Comparison of ENCODE assay signal across 8 mouse cellular contexts in genomic region chr4:135946278-135946658, GRCm38 (mm10). TPM values are rescaled to one million over a fixed set of nuclear protein-coding genes. Genes with fewer than 3 reads are reported as not detected.
DNase-seq lines count a peak whose midpoint lies in the region; ATAC-seq and TF ChIP-seq lines count a peak whose summit lies in the region.

Gene Hmgcl (plus strand): TSS chr4:135946448.

- H3K27me3 ChIP-seq in forebrain, embryonic 10.5 days (ENCODE audit: poor library complexity, severe bottlenecking) = no peaks in the 10 kb centered on the region
- no peaks in the 10 kb centered on the region for H3K27me3 ChIP-seq in heart, embryonic 15.5 days
- no peaks in the 10 kb centered on the region for H3K27me3 ChIP-seq in liver, embryonic 14.5 days (ENCODE audit: control insufficient read depth, insufficient read depth, low read length)
- H3K27me3 ChIP-seq in neural tube, embryonic 11.5 days (ENCODE audit: control insufficient read depth, insufficient read depth, low read length) = no peaks in the 10 kb centered on the region
- no peaks in the 10 kb centered on the region for H3K27me3 ChIP-seq in stomach, postnatal 0 days (ENCODE audit: control insufficient read depth, insufficient read depth, low read length)

- no peaks in the 10 kb centered on the region for H3K9me3 ChIP-seq in forebrain, embryonic 10.5 days
- no peaks in the 10 kb centered on the region for H3K9me3 ChIP-seq in heart, embryonic 15.5 days (replicated peaks)
- H3K9me3 ChIP-seq in liver, embryonic 14.5 days (ENCODE audit: control insufficient read depth, low read length) = 0 out of 2 replicates have a peak, but pooled peaks cover under 1% of the 10 kb centered on the region
- H3K9me3 ChIP-seq in neural tube, embryonic 11.5 days (ENCODE audit: control insufficient read depth, low read length) = no peaks in the 10 kb centered on the region
- no peaks in the 10 kb centered on the region for H3K9me3 ChIP-seq in stomach, postnatal 0 days (ENCODE audit: control insufficient read depth, low read length)

- peaks cover 8% of the 10 kb centered on the region for H3K36me3 ChIP-seq in forebrain, embryonic 10.5 days (replicated peaks)
- H3K36me3 ChIP-seq in heart, embryonic 15.5 days = peaks cover 5% of the 10 kb centered on the region
- no peaks in the 10 kb centered on the region for H3K36me3 ChIP-seq in liver, embryonic 14.5 days (replicated peaks; ENCODE audit: control insufficient read depth, insufficient read depth, low read depth)
- H3K36me3 ChIP-seq in neural tube, embryonic 11.5 days (ENCODE audit: control insufficient read depth, insufficient read depth, low read length) = no peaks in the 10 kb centered on the region
- no peaks in the 10 kb centered on the region for H3K36me3 ChIP-seq in stomach, postnatal 0 days (ENCODE audit: control insufficient read depth, insufficient read depth, low read length)

- no peak for TF ChIP-seq CTCF in liver, embryonic 14.5 days (IDR thresholded peaks at IDR 0.05; ENCODE audit: low read depth)
- no peak for TF ChIP-seq CTCF in stomach, postnatal 0 days (IDR thresholded peaks at IDR 0.05; ENCODE audit: low read depth)

- peaks cover 24% of the 10 kb centered on the region for H3K4me1 ChIP-seq in forebrain, embryonic 10.5 days
- peaks cover 32% of the 10 kb centered on the region for H3K4me1 ChIP-seq in heart, embryonic 15.5 days (replicated peaks)
- peaks cover 6 to 14% of the 10 kb centered on the region in 2 experiments for H3K4me1 ChIP-seq in liver, embryonic 14.5 days (replicated peaks; ENCODE audit: control insufficient read depth in 2 of 2, insufficient read depth in 2 of 2, low read length in 1 of 2)
- peaks cover 7% of the 10 kb centered on the region for H3K4me1 ChIP-seq in neural tube, embryonic 11.5 days (ENCODE audit: control insufficient read depth, insufficient read depth, low read length)
- H3K4me1 ChIP-seq in stomach, postnatal 0 days (replicated peaks; ENCODE audit: control insufficient read depth, insufficient read depth) = 0 out of 2 replicates have a peak, but pooled peaks cover 2% of the 10 kb centered on the region

- 0% methylated on average over 23 of the region's 23 CpGs for WGBS in forebrain, embryonic 10.5 days
- under 1% methylated on average over 23 of the region's 23 CpGs for whole genome bisulfite sequencing in heart, embryonic 15.5 days
- under 1% methylated on average over 22 of the region's 23 CpGs for WGBS in liver, embryonic 14.5 days (ENCODE audit: insufficient replicate concordance)
- 0% methylated on average over 23 of the region's 23 CpGs for WGBS in neural tube, embryonic 11.5 days
- 0% methylated on average over 22 of the region's 23 CpGs for WGBS in stomach, postnatal 0 days

- peak within 1 kb of the TSS; percentile 77 for H3K4me3 ChIP-seq in forebrain, embryonic 10.5 days
- H3K4me3 ChIP-seq in heart, embryonic 15.5 days = peak within 1 kb of the TSS; percentile 75
- H3K4me3 ChIP-seq in liver, embryonic 14.5 days (ENCODE audit: insufficient read depth in 1 of 2, low read depth in 2 of 2, low read length in 2 of 2) = peak within 1 kb of the TSS; percentile 88 to 97
- H3K4me3 ChIP-seq in neural tube, embryonic 11.5 days (ENCODE audit: low read depth, low read length) = peak within 1 kb of the TSS; percentile 87
- H3K4me3 ChIP-seq in stomach, postnatal 0 days (ENCODE audit: low read depth, low read length) = peak within 1 kb of the TSS; percentile 82

- H3K9ac ChIP-seq in heart, embryonic 15.5 days = peak within 1 kb of the TSS; percentile 76
- H3K9ac ChIP-seq in liver, embryonic 14.5 days (replicated peaks) = peak within 1 kb of the TSS; percentile 96
- H3K9ac ChIP-seq in neural tube, embryonic 11.5 days (ENCODE audit: low read length) = peak within 1 kb of the TSS; percentile 78
- peak within 1 kb of the TSS; percentile 91 for H3K9ac ChIP-seq in stomach, postnatal 0 days (ENCODE audit: low read length)

- ATAC-seq in CD4-positive, CD25-positive, alpha-beta regulatory T cell, adult 4 months = peak; percentile 98
- ATAC-seq in heart, embryonic 15.5 days (replicated peaks; ENCODE audit: insufficient number of reproducible peaks, insufficient read depth, low FRiP score, low read depth) = peak; percentile 91
- ATAC-seq in liver, embryonic 14.5 days (ENCODE audit: insufficient read depth) = peak; percentile 85
- ATAC-seq in neural tube, embryonic 11.5 days (ENCODE audit: insufficient read depth, low FRiP score, low TSS enrichment) = peak; percentile 90
- peak; percentile 83 for ATAC-seq in stomach, postnatal 0 days (ENCODE audit: low FRiP score, low TSS enrichment)

- peak within 1 kb of the TSS; percentile 84 for H3K27ac ChIP-seq in forebrain, embryonic 10.5 days
- H3K27ac ChIP-seq in heart, embryonic 15.5 days = peak within 1 kb of the TSS; percentile 70
- peak within 1 kb of the TSS; percentile 24 for H3K27ac ChIP-seq in liver, embryonic 14.5 days
- H3K27ac ChIP-seq in neural tube, embryonic 11.5 days (ENCODE audit: low read depth, low read length) = peak within 1 kb of the TSS; percentile 58
- peak within 1 kb of the TSS; percentile 88 for H3K27ac ChIP-seq in stomach, postnatal 0 days (replicated peaks)

- peak within 1 kb of the TSS; percentile 74 for H3K4me2 ChIP-seq in heart, embryonic 15.5 days
- H3K4me2 ChIP-seq in liver, embryonic 14.5 days (ENCODE audit: low read depth) = peak within 1 kb of the TSS; percentile 82
- H3K4me2 ChIP-seq in neural tube, embryonic 11.5 days (ENCODE audit: low read depth) = peak within 1 kb of the TSS; percentile 90
- H3K4me2 ChIP-seq in stomach, postnatal 0 days (replicated peaks; ENCODE audit: low read depth) = peak within 1 kb of the TSS; percentile 80

- DNase-seq in c-Kit-negative CD71-positive TER-119-positive erythroid progenitor cells, embryonic 14.5 days (ENCODE audit: low read depth, low spot score) = peak; percentile 91
- DNase-seq in forebrain, embryonic 10.5 days (ENCODE audit: extremely low spot score, low spot score) = peak; percentile 93
- DNase-seq in kidney, postnatal 25 days = peak; percentile 98
- peak; percentile 82 to 90 (median 86) for DNase-seq in liver, embryonic 14.5 days (ENCODE audit: low read depth in 3 of 3, low spot score in 3 of 3)
- DNase-seq in neural tube, embryonic 11.5 days (ENCODE audit: low spot score) = peak; percentile 94
- peak; percentile 97 for DNase-seq in stomach, postnatal 0 days (ENCODE audit: low spot score)

- TF ChIP-seq EP300 in liver, embryonic 14.5 days (IDR thresholded peaks at IDR 0.05; ENCODE audit: low read depth) = no peak
- TF ChIP-seq EP300 in stomach, postnatal 0 days (optimal IDR thresholded peaks at IDR 0.05) = no peak

RNA-seq across cellular contexts. Expression of gene Hmgcl, which starts in this region (rescaled TPM):
- polyA plus RNA-seq in CD4-positive, CD25-positive, alpha-beta regulatory T cell, adult 4 months (2017; shearing (Covaris generic)) = 100 to 1,000 TPM in 1 of 2 experiments, 10 to 100 TPM in 1; 73.7 to 104 TPM
- polyA plus RNA-seq in forebrain, embryonic 10.5 days (2016; fragmentation: Nextera tagmentation; extraction: Ambion mirVana) = 65.0 and 65.4 TPM in 2 replicates
- polyA plus RNA-seq in heart, embryonic 15.5 days (2015; fragmentation: Nextera tagmentation; extraction: Ambion mirVana) = 80.2 and 82.4 TPM in 2 replicates
- 28.9 and 43.4 TPM in 2 replicates for polyA plus RNA-seq in liver, embryonic 14.5 days (2012; rRNA removed)
- 71.9 and 76.5 TPM in 2 replicates for polyA plus RNA-seq in liver, embryonic 14.5 days (2014; fragmentation: Nextera tagmentation; extraction: Ambion mirVana)
- 62.3 and 62.7 TPM in 2 replicates for polyA plus RNA-seq in neural tube, embryonic 11.5 days (2014; fragmentation: Nextera tagmentation; extraction: Ambion mirVana)
- polyA plus RNA-seq in stomach, postnatal 0 days (2015; fragmentation: Nextera tagmentation; extraction: Ambion mirVana) = 154 and 163 TPM in 2 replicates

Comparison
In these comparisons a context has a peak if more than half of its experiments do, and no peak if none do; other contexts are left out.
1. Peak in every context shown above with its lines: DNase-seq, ATAC-seq, H3K4me3 ChIP-seq and H3K27ac ChIP-seq.
2. H3K27ac ChIP-seq: peak in every context shown above with its lines; median percentile 88 in stomach, postnatal 0 days; 84 in forebrain, embryonic 10.5 days; 70 in heart, embryonic 15.5 days; 58 in neural tube, embryonic 11.5 days; 24 in liver, embryonic 14.5 days.